Mouse (Mus musculus): ENCODE data around the gene Olfr750.

The Olfr750 gene

GRCm38 (mm10) chr14:51088166-51088969 is 14.1 kb upstream of the Olfr750 start:
- peak; percentile 81 to 82 for DNase-seq (ENCODE audit: low spot score in 2 of 2)

- no peak for DNase-seq (ENCODE audit: low spot score in 2 of 2)
Observed at GRCm38 (mm10) chr14:51087762-51088161, 13.5 kb upstream of the Olfr750 start.

- DNase-seq (ENCODE audit: low spot score in 2 of 2), result no peak
Observed at GRCm38 (mm10) chr14:51085911-51086310, 11.7 kb upstream of the Olfr750 start.

- DNase-seq (ENCODE audit: low spot score in 2 of 2), result no peak
Observed at GRCm38 (mm10) chr14:51085086-51085485, 10.9 kb upstream of the Olfr750 start.

- no peak for DNase-seq (ENCODE audit: low spot score in 2 of 2)
Observed at GRCm38 (mm10) chr14:51083805-51084204, 9.6 kb upstream of the Olfr750 start.

GRCm38 (mm10) chr14:51082599-51083581 is 8.7 kb upstream of the Olfr750 start:
- DNase-seq (ENCODE audit: low spot score in 2 of 2), result peak in 1 of 2 experiments; percentile 41

GRCm38 (mm10) chr14:51081035-51081434 is 6.8 kb upstream of the Olfr750 start:
- no peak for DNase-seq (ENCODE audit: low spot score in 2 of 2)

GRCm38 (mm10) chr14:51079180-51079579 is 4.9 kb upstream of the Olfr750 start:
- DNase-seq (ENCODE audit: low spot score in 2 of 2), result no peak

- DNase-seq (ENCODE audit: low spot score in 2 of 2), result no peak
Observed at GRCm38 (mm10) chr14:51069617-51070016, 4.6 kb downstream of the Olfr750 start.

GRCm38 (mm10) chr14:51068956-51069355 is 5.3 kb downstream of the Olfr750 start:
- DNase-seq (ENCODE audit: low spot score in 2 of 2), result no peak

GRCm38 (mm10) chr14:51060761-51061160 is 13.5 kb downstream of the Olfr750 start:
- DNase-seq (ENCODE audit: low spot score in 2 of 2), result no peak

GRCm38 (mm10) chr14:51057401-51057831 is 16.8 kb downstream of the Olfr750 start, which contains the start of gene Rnase12:
Gene Rnase12 (minus strand): TSS chr14:51057661.
- no peak for DNase-seq (ENCODE audit: low spot score in 2 of 2)

- no peak for DNase-seq (ENCODE audit: low spot score in 2 of 2)
Observed at GRCm38 (mm10) chr14:51054243-51055237, 19.7 kb downstream of the Olfr750 start.

GRCm38 (mm10) chr14:51053176-51053575 is 21.1 kb downstream of the Olfr750 start:
- no peak for DNase-seq (ENCODE audit: low spot score in 2 of 2)

GRCm38 (mm10) chr14:51051941-51052340 is 22.3 kb downstream of the Olfr750 start:
- DNase-seq (ENCODE audit: low spot score in 2 of 2), result no peak

- DNase-seq (ENCODE audit: low spot score in 2 of 2), result no peak
Observed at GRCm38 (mm10) chr14:51050063-51050462, 24.2 kb downstream of the Olfr750 start, which contains the start of gene Rnase11. Gene Rnase11 (minus strand): TSS chr14:51050163.

GRCm38 (mm10) chr14:51047846-51048245 is 26.4 kb downstream of the Olfr750 start:
- no peak for DNase-seq (ENCODE audit: low spot score in 2 of 2)

GRCm38 (mm10) chr14:51041769-51042168 is 32.5 kb downstream of the Olfr750 start, which contains the start of gene Rnase9:
Gene Rnase9 (minus strand): TSS chr14:51041869.
- DNase-seq (ENCODE audit: low spot score in 2 of 2), result no peak

GRCm38 (mm10) chr14:51036214-51036613 is 38.0 kb downstream of the Olfr750 start:
- DNase-seq (ENCODE audit: low spot score in 2 of 2), result no peak

GRCm38 (mm10) chr14:51035206-51035605 is 39.0 kb downstream of the Olfr750 start:
- DNase-seq (ENCODE audit: low spot score in 2 of 2), result no peak
